9 mouse cellular contexts compared by ENCODE assay signal in genomic region chr7:37771491-37772375, GRCm38 (mm10). TPM values are rescaled to one million over a fixed set of nuclear protein-coding genes. Genes with fewer than 3 reads are reported as not detected.
DNase-seq lines count a peak whose midpoint lies in the region; ATAC-seq and TF ChIP-seq lines count a peak whose summit lies in the region.
"Had no signal": no experiment of that assay in that cellular context is flagged by ENCODE, and none has a peak within 500 bp of the region (broad histone marks: within the 10 kb centered on the region; RNA-seq: fewer than 3 reads in every experiment).

No protein-coding gene starts in this region.

- H3K4me1 ChIP-seq in megakaryocyte, embryonic 14.5 days = peaks cover 30% of the 10 kb centered on the region
- peaks cover 36% of the 10 kb centered on the region for H3K4me1 ChIP-seq in forebrain, embryonic 16.5 days (replicated peaks; ENCODE audit: control insufficient read depth, insufficient read depth, low read length)
- H3K4me1 ChIP-seq in intestine, postnatal 0 days (replicated peaks; ENCODE audit: control insufficient read depth, insufficient read depth, low read length) = no peaks in the 10 kb centered on the region
- peaks cover 24% of the 10 kb centered on the region; the same call in 1 of the 2 replicates for H3K4me1 ChIP-seq in midbrain, embryonic 14.5 days (ENCODE audit: control insufficient read depth, insufficient read depth, low read length)

- peak; percentile 43 to 70 for DNase-seq in cerebellum, adult 18-20 months
- DNase-seq in midbrain, embryonic 14.5 days = peak; percentile 76
- DNase-seq in frontal cortex, postnatal 36 days (ENCODE audit: low spot score in 2 of 2) = no peak

- no peak for ATAC-seq in megakaryocyte, adult 5-6 weeks (ENCODE audit: poor library complexity, severe bottlenecking)
- ATAC-seq in forebrain, embryonic 16.5 days = peak; percentile 34
- ATAC-seq in intestine, postnatal 0 days = 0 out of 2 replicates have a peak, but pooled peaks have one; percentile 15
- ATAC-seq in midbrain, embryonic 14.5 days (ENCODE audit: low FRiP score, low TSS enrichment) = peak; percentile 24
- ATAC-seq in megakaryocyte progenitor cell, adult 5-6 weeks (replicated peaks; ENCODE audit: poor library complexity) = no peak

- H3K4me3 ChIP-seq in megakaryocyte, embryonic 14.5 days (replicated peaks) = peak overlapping the region; percentile 76
- peak overlapping the region; percentile 64 for H3K4me3 ChIP-seq in forebrain, embryonic 16.5 days (replicated peaks; ENCODE audit: low read length)
- H3K4me3 ChIP-seq in intestine, postnatal 0 days (ENCODE audit: low read depth, low read length) = peak overlapping the region; percentile 47
- peak overlapping the region; percentile 52 for H3K4me3 ChIP-seq in midbrain, embryonic 14.5 days (replicated peaks; ENCODE audit: low read depth, low read length)

- no peak for TF ChIP-seq CTCF in intestine, postnatal 0 days (IDR thresholded peaks at IDR 0.05; ENCODE audit: low read depth)

- H3K27me3 ChIP-seq in megakaryocyte, embryonic 14.5 days (replicated peaks) = peaks cover 84% of the 10 kb centered on the region
- H3K27me3 ChIP-seq in forebrain, embryonic 16.5 days (replicated peaks; ENCODE audit: control insufficient read depth, insufficient read depth, low read length) = no peaks in the 10 kb centered on the region; the same call in 1 of the 2 replicates
- H3K27me3 ChIP-seq in intestine, postnatal 0 days (replicated peaks; ENCODE audit: control insufficient read depth, insufficient read depth, low read length) = peaks cover 79% of the 10 kb centered on the region
- no peaks in the 10 kb centered on the region for H3K27me3 ChIP-seq in midbrain, embryonic 14.5 days (ENCODE audit: control insufficient read depth, insufficient read depth, low read length)

- peak overlapping the region; percentile 81 for H3K27ac ChIP-seq in forebrain, embryonic 16.5 days (ENCODE audit: low read length)
- H3K27ac ChIP-seq in intestine, postnatal 0 days (ENCODE audit: low read depth, low read length) = peak overlapping the region; percentile 28; the same call in 1 of the 2 replicates
- peak overlapping the region; percentile 89 for H3K27ac ChIP-seq in midbrain, embryonic 14.5 days (replicated peaks; ENCODE audit: low read depth, low read length)
- H3K27ac ChIP-seq: macrophage had no signal

- H3K9ac ChIP-seq in forebrain, embryonic 16.5 days (replicated peaks; ENCODE audit: low read depth, low read length) = peak overlapping the region; percentile 64
- H3K9ac ChIP-seq in intestine, postnatal 0 days (ENCODE audit: low read depth, low read length) = peak overlapping the region; percentile 31; the same call in 1 of the 2 replicates
- H3K9ac ChIP-seq in midbrain, embryonic 14.5 days (replicated peaks; ENCODE audit: low read length) = peak overlapping the region; percentile 64

- WGBS in forebrain, embryonic 16.5 days = under 1% methylated on average over 58 of the region's 75 CpGs
- WGBS in intestine, postnatal 0 days = under 1% methylated on average over 69 of the region's 75 CpGs
- WGBS in midbrain, embryonic 14.5 days = under 1% methylated on average over 75 of the region's 75 CpGs

- no peaks in the 10 kb centered on the region for H3K9me3 ChIP-seq in megakaryocyte, embryonic 14.5 days
- no peaks in the 10 kb centered on the region for H3K9me3 ChIP-seq in forebrain, embryonic 16.5 days (ENCODE audit: control insufficient read depth, low read length)
- H3K9me3 ChIP-seq in intestine, postnatal 0 days (ENCODE audit: control insufficient read depth) = no peaks in the 10 kb centered on the region
- H3K9me3 ChIP-seq in midbrain, embryonic 14.5 days (ENCODE audit: control insufficient read depth, low read length) = no peaks in the 10 kb centered on the region

- no peaks in the 10 kb centered on the region for H3K36me3 ChIP-seq in megakaryocyte, embryonic 14.5 days (replicated peaks; ENCODE audit: low read length)
- H3K36me3 ChIP-seq in forebrain, embryonic 16.5 days (ENCODE audit: control insufficient read depth, insufficient read depth) = no peaks in the 10 kb centered on the region
- no peaks in the 10 kb centered on the region for H3K36me3 ChIP-seq in intestine, postnatal 0 days (ENCODE audit: control insufficient read depth, insufficient read depth)
- H3K36me3 ChIP-seq in midbrain, embryonic 14.5 days (ENCODE audit: control insufficient read depth, insufficient read depth, low read length) = no peaks in the 10 kb centered on the region

- H3K4me2 ChIP-seq in forebrain, embryonic 16.5 days (ENCODE audit: low read length) = peak overlapping the region; percentile 97
- peak overlapping the region; percentile 80 for H3K4me2 ChIP-seq in intestine, postnatal 0 days (replicated peaks; ENCODE audit: low read depth)
- H3K4me2 ChIP-seq in midbrain, embryonic 14.5 days (ENCODE audit: low read length) = peak overlapping the region; percentile 85

RNA-seq across cellular contexts. Expression of gene Zfp536, which starts 1.7 kb away (rescaled TPM):
- not detected in 2 replicates for polyA plus RNA-seq in megakaryocyte, embryonic 14.5 days (2012; ENCODE audit: insufficient read depth, low replicate concordance)
- total RNA-seq in megakaryocyte, adult 5-6 weeks (2015) = 0.13 TPM in 1 of 2 replicates, not detected in the other
- total RNA-seq in megakaryocyte, adult 5-6 weeks (2017) = 0.33 TPM in 1 of 2 replicates, not detected in the other
- polyA plus RNA-seq in forebrain, embryonic 16.5 days (2015; fragmentation: Nextera tagmentation; extraction: Ambion mirVana) = 29.1 and 31.1 TPM in 2 replicates
- polyA plus RNA-seq in intestine, postnatal 0 days (2015; fragmentation: Nextera tagmentation; extraction: Ambion mirVana) = 2.9 and 3.3 TPM in 2 replicates
- polyA plus RNA-seq in midbrain, embryonic 14.5 days (2014; fragmentation: Nextera tagmentation; extraction: Ambion mirVana) = 34.9 and 38.0 TPM in 2 replicates
- total RNA-seq in megakaryocyte progenitor cell, adult 5-6 weeks (2015) = not detected in 2 replicates
- not detected in 2 replicates for total RNA-seq in megakaryocyte progenitor cell, adult 5-6 weeks (2017)
- polyA plus RNA-seq: macrophage had no signal

Comparison
In these comparisons a context has a peak if more than half of its experiments do, and no peak if none do; other contexts are left out.
1. ATAC-seq: peak in forebrain, embryonic 16.5 days (single experiment), intestine, postnatal 0 days (single experiment) and midbrain, embryonic 14.5 days (single experiment); none in megakaryocyte, adult 5-6 weeks (single experiment) and megakaryocyte progenitor cell, adult 5-6 weeks (single experiment).
2. DNase-seq: peak in cerebellum, adult 18-20 months (2 of 2) and midbrain, embryonic 14.5 days (single experiment); none in frontal cortex, postnatal 36 days (0 of 2).
3. H3K27ac ChIP-seq: peak in every context shown above with its lines; median percentile 89 in midbrain, embryonic 14.5 days; 81 in forebrain, embryonic 16.5 days; 28 in intestine, postnatal 0 days.
4. Peak in every context shown above with its lines, with median percentiles within 50 percentile points of each other: H3K4me3 ChIP-seq, H3K4me2 ChIP-seq and H3K9ac ChIP-seq.